ENCODE assay signal across 8 mouse cellular contexts in genomic region chr11:57787913-57788312, GRCm38 (mm10). TPM values are rescaled to one million over a fixed set of nuclear protein-coding genes. Genes with fewer than 3 reads are reported as not detected.
A peak's percentile ranks its signal among the peaks of the same experiment; 100 is the strongest.
DNase-seq lines count a peak whose midpoint lies in the region; ATAC-seq and TF ChIP-seq lines count a peak whose summit lies in the region.

No protein-coding gene starts in this region.

- WGBS in midbrain, embryonic 14.5 days, result 49% methylated on average over 3 of the region's 3 CpGs

- TF ChIP-seq CTCF in layer of hippocampus, adult 2 months (conservative IDR thresholded peaks at IDR 0.05), result peak; percentile 83

- no peaks in the 10 kb centered on the region for H3K9me3 ChIP-seq in midbrain, embryonic 14.5 days (ENCODE audit: control insufficient read depth, low read length)

- no peak overlapping the region for H3K4me3 ChIP-seq in layer of hippocampus, adult 2 months
- no peak overlapping the region for H3K4me3 ChIP-seq in midbrain, embryonic 14.5 days (replicated peaks; ENCODE audit: low read depth, low read length)

- peaks cover 5% of the 10 kb centered on the region; the same call in 1 of the 2 replicates for H3K36me3 ChIP-seq in midbrain, embryonic 14.5 days (ENCODE audit: control insufficient read depth, insufficient read depth, low read length)

- peak in 1 of 2 experiments; percentile 28 for DNase-seq in layer of hippocampus, adult 2 months (ENCODE audit: low spot score in 2 of 2)
- DNase-seq in layer of hippocampus, adult 9-11 months, result no peak
- peak; percentile 57 for DNase-seq in MN1 (ENCODE audit: low spot score)
- peak; percentile 63 for DNase-seq in c-Kit-negative CD71-positive TER-119-positive erythroid progenitor cells, embryonic 14.5 days (ENCODE audit: low read depth, low spot score)
- peak; percentile 48 to 73 for DNase-seq in kidney, adult 8-10 months
- DNase-seq in natural killer cell, adult 2 months (ENCODE audit: low spot score in 2 of 2), result peak; percentile 49 to 74
- DNase-seq in layer of hippocampus, postnatal 14 days (ENCODE audit: low spot score in 2 of 2), result no peak
- DNase-seq in midbrain, embryonic 14.5 days, result no peak

- H3K27me3 ChIP-seq in midbrain, embryonic 14.5 days (ENCODE audit: control insufficient read depth, insufficient read depth, low read length), result no peaks in the 10 kb centered on the region

- H3K27ac ChIP-seq in layer of hippocampus, adult 2 months, result no peak overlapping the region
- H3K27ac ChIP-seq in midbrain, embryonic 14.5 days (replicated peaks; ENCODE audit: low read depth, low read length), result no peak overlapping the region

- no peak overlapping the region for H3K4me2 ChIP-seq in midbrain, embryonic 14.5 days (ENCODE audit: low read length)

- H3K4me1 ChIP-seq in midbrain, embryonic 14.5 days (ENCODE audit: control insufficient read depth, insufficient read depth, low read length), result peaks cover 12% of the 10 kb centered on the region

- no peak for ATAC-seq in midbrain, embryonic 14.5 days (ENCODE audit: low FRiP score, low TSS enrichment)

- H3K9ac ChIP-seq in midbrain, embryonic 14.5 days (replicated peaks; ENCODE audit: low read length), result no peak overlapping the region

RNA-seq across cellular contexts. Expression of gene Sap30l, which starts 13.5 kb away (rescaled TPM):
- 10 to 100 TPM; 50.6 to 54.6 TPM for total RNA-seq in layer of hippocampus, adult 2 months (2021)
- 10 to 100 TPM; 52.0 to 56.2 TPM for total RNA-seq in layer of hippocampus, postnatal 14 days (2021)
- 12.0 and 13.1 TPM in 2 replicates for polyA plus RNA-seq in midbrain, embryonic 14.5 days (2014; fragmentation: Nextera tagmentation; extraction: Ambion mirVana)

RNA-seq across cellular contexts. Expression of gene Hand1, which starts 44.7 kb away (rescaled TPM):
- total RNA-seq in layer of hippocampus, adult 2 months (2021), result not detected
- total RNA-seq in layer of hippocampus, postnatal 14 days (2021), result not detected
- polyA plus RNA-seq in midbrain, embryonic 14.5 days (2014; fragmentation: Nextera tagmentation; extraction: Ambion mirVana), result not detected in 2 replicates

Comparison
In these comparisons a context has a peak if more than half of its experiments do, and no peak if none do; other contexts are left out.
1. DNase-seq: peak in MN1 (single experiment), c-Kit-negative CD71-positive TER-119-positive erythroid progenitor cells, embryonic 14.5 days (single experiment), kidney, adult 8-10 months (2 of 2) and natural killer cell, adult 2 months (2 of 2); none in layer of hippocampus, adult 9-11 months (single experiment), layer of hippocampus, postnatal 14 days (0 of 2) and midbrain, embryonic 14.5 days (single experiment).